Mouse (Mus musculus) liver, postnatal 0 days (tissue): ENCODE measurements around the gene Tgfb3.

Source experiments
- CTCF ChIP-seq: sonication (generic); IDR thresholded peaks from 2 replicates; pipeline ENCODE4 v1.5.1; 2016; ENCODE audit warnings: antibody characterized with exemption, low read depth
- EP300 ChIP-seq: IDR thresholded peaks from 2 replicates; pipeline ENCODE4 v1.6.1; 2016; ENCODE audit warnings: antibody characterized with exemption, low read depth, mild to moderate bottlenecking

- TF ChIP-seq CTCF (no peak), EP300 (no peak)
Observed at GRCm38 (mm10) chr12:86046776-86047175, 32.1 kb downstream of the Tgfb3 start.
